Mouse (Mus musculus): ENCODE data around the gene Pdpn.

Gene Pdpn

GRCm38 (mm10) chr4:143298431-143299315 lies 691 bp downstream of the Pdpn start:
- DNase-seq: no peak

- no peak for DNase-seq
Measured at GRCm38 (mm10) chr4:143297016-143297556, 2.3 kb downstream of the Pdpn start.

GRCm38 (mm10) chr4:143296153-143296552 lies 3.2 kb downstream of the Pdpn start:
- DNase-seq: no peak

GRCm38 (mm10) chr4:143294324-143294723 lies 5.0 kb downstream of the Pdpn start:
- no peak for DNase-seq

GRCm38 (mm10) chr4:143288880-143289279 lies 10.5 kb downstream of the Pdpn start:
- peak; percentile 19 for DNase-seq

- DNase-seq: no peak
Measured at GRCm38 (mm10) chr4:143288473-143288872, 10.9 kb downstream of the Pdpn start.

- no peak for DNase-seq
Measured at GRCm38 (mm10) chr4:143287065-143287464, 12.3 kb downstream of the Pdpn start.

GRCm38 (mm10) chr4:143280166-143280565 lies 19.2 kb downstream of the Pdpn start:
- peak; percentile 33 for DNase-seq

- DNase-seq: no peak
Measured at GRCm38 (mm10) chr4:143279661-143280060, 19.7 kb downstream of the Pdpn start.

GRCm38 (mm10) chr4:143279016-143279415 lies 20.3 kb downstream of the Pdpn start:
- DNase-seq: no peak

- DNase-seq: peak; percentile 12
Measured at GRCm38 (mm10) chr4:143278429-143278871, 20.9 kb downstream of the Pdpn start.

GRCm38 (mm10) chr4:143277319-143277718 lies 22.0 kb downstream of the Pdpn start:
- no peak for DNase-seq

GRCm38 (mm10) chr4:143271571-143271970 lies 27.8 kb downstream of the Pdpn start:
- no peak for DNase-seq

GRCm38 (mm10) chr4:143270903-143271302 lies 28.5 kb downstream of the Pdpn start:
- no peak for DNase-seq

- no peak for DNase-seq
Measured at GRCm38 (mm10) chr4:143262696-143263095, 36.7 kb downstream of the Pdpn start.

- no peak for DNase-seq
Measured at GRCm38 (mm10) chr4:143259718-143260349, 39.5 kb downstream of the Pdpn start.

GRCm38 (mm10) chr4:143258517-143258916 lies 40.8 kb downstream of the Pdpn start:
- DNase-seq: peak; percentile 73

- no peak for DNase-seq
Measured at GRCm38 (mm10) chr4:143257971-143258370, 41.4 kb downstream of the Pdpn start.

- DNase-seq: no peak
Measured at GRCm38 (mm10) chr4:143255541-143255940, 43.8 kb downstream of the Pdpn start.

GRCm38 (mm10) chr4:143253356-143253755 lies 46.0 kb downstream of the Pdpn start:
- DNase-seq: no peak

- peak; percentile 23 for DNase-seq
Measured at GRCm38 (mm10) chr4:143248050-143248449, 51.3 kb downstream of the Pdpn start.

GRCm38 (mm10) chr4:143241294-143241693 lies 58.1 kb downstream of the Pdpn start:
- no peak for DNase-seq

GRCm38 (mm10) chr4:143239615-143240201 lies 59.7 kb downstream of the Pdpn start:
- no peak for DNase-seq
